Mouse (Mus musculus) central nervous system, embryonic 14 days (tissue): ENCODE results near the gene P2ry13. TPM values are rescaled to one million over a fixed set of nuclear protein-coding genes. Genes with fewer than 3 reads are reported as not detected.

Experiments used
- polyA plus RNA-seq: library from polyadenylated mRNA; depleted of rRNA; stranded (reverse); fragments of >200 nt; gene quantifications from 2 replicates; pipeline ENCODE4 v1.2.3, GENCODE M21; 2012; rRNA removed

The P2ry13 gene
- polyA plus RNA-seq, result 1.1 and 1.4 TPM in 2 replicates

GRCm38 (mm10) chr3:59210727-59211126 is at the start of gene P2ry13:
P2ry13 (minus strand) TSS chr3:59210882.

DNA sequence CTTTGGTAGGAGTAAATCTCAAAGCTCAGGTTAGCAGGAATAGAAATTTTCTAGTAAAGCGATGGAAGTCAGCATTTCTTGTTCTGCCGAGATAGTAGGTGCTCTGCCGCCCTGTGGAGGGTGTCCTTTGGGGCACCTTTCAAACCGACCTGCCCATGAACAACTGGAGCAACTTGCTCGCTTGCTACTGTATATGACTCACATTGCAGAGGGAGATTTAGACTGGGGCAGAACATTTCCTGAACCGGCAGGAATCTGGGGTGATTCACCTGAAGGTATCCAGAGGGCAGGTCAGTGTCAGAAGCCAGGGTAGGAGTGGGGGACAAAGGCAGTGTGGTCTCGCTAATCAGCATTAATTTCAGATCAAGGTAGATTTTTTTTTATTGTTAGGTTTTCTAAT is 15.7 kb downstream of the P2ry13 start, which contains the start of gene Gpr87:
Gpr87 (minus strand) TSS at position 167 of the 400 bp plus-strand sequence.

Other genes with a start within 250 kb of the P2ry13 start
- 9.1 and 9.3 TPM in 2 replicates for gene Med12l, start 205.1 kb downstream of the P2ry13 start, polyA plus RNA-seq
- 0.13 TPM in 1 of 2 replicates, not detected in the other for gene Gpr171, start 109.1 kb downstream of the P2ry13 start, polyA plus RNA-seq
- 1.1 and 1.4 TPM in 2 replicates for gene P2ry14, start 57.3 kb downstream of the P2ry13 start, polyA plus RNA-seq
- 0.30 TPM in 1 of 2 replicates, not detected in the other for gene Gpr87, start 15.8 kb downstream of the P2ry13 start, polyA plus RNA-seq
- 3.7 and 5.5 TPM in 2 replicates for gene P2ry12, start 52.0 kb upstream of the P2ry13 start, polyA plus RNA-seq
- 3.1 and 7.2 TPM in 2 replicates for gene Igsf10, start 133.5 kb upstream of the P2ry13 start, polyA plus RNA-seq